Mouse (Mus musculus) olfactory bulb, adult 2 months (tissue): Measurements from ENCODE around the gene Junb.

ENCODE experiments used
- CTCF ChIP-seq: fragments of 200-500 bp; IDR thresholded peaks from 2 replicates; pipeline ENCODE4 v1.5.1; 2012; ENCODE audit warnings: low read depth, mild to moderate bottlenecking, low read length, moderate library complexity; ENCODE audit not compliant: insufficient read depth
- POLR2A ChIP-seq: fragments of 200-500 bp; IDR thresholded peaks from 2 replicates; pipeline ENCODE4 v1.6.1; 2012; ENCODE audit warnings: mild to moderate bottlenecking, low read depth, low read length, moderate library complexity; ENCODE audit not compliant: insufficient read depth

- TF ChIP-seq CTCF (no peak), POLR2A (no peak)
Measured at GRCm38 (mm10) chr8:84973803-84974542, 4.5 kb downstream of the Junb start.
